Mouse (Mus musculus): ENCODE measurements around the gene Cmtm8.

The Cmtm8 gene

GRCm38 (mm10) chr9:114821548-114822289 is 22.2 kb downstream of the Cmtm8 start:
- DNase-seq (ENCODE audit: low read depth): no peak

GRCm38 (mm10) chr9:114818918-114819317 is 25.0 kb downstream of the Cmtm8 start:
- no peak for DNase-seq (ENCODE audit: low read depth)

- no peak for DNase-seq (ENCODE audit: low read depth)
Measured at GRCm38 (mm10) chr9:114817012-114817411, 26.9 kb downstream of the Cmtm8 start.

- DNase-seq (ENCODE audit: low read depth): no peak
Measured at GRCm38 (mm10) chr9:114816121-114816520, 27.8 kb downstream of the Cmtm8 start.

GRCm38 (mm10) chr9:114815315-114815714 is 28.6 kb downstream of the Cmtm8 start:
- DNase-seq (ENCODE audit: low read depth): peak; percentile 79

GRCm38 (mm10) chr9:114812001-114812400 is 32.0 kb downstream of the Cmtm8 start:
- DNase-seq (ENCODE audit: low read depth): peak; percentile 73

GRCm38 (mm10) chr9:114810837-114811236 is 33.1 kb downstream of the Cmtm8 start:
- no peak for DNase-seq (ENCODE audit: low read depth)

GRCm38 (mm10) chr9:114808671-114809070 is 35.3 kb downstream of the Cmtm8 start:
- DNase-seq (ENCODE audit: low read depth): no peak

- no peak for DNase-seq (ENCODE audit: low read depth)
Measured at GRCm38 (mm10) chr9:114807261-114807660, 36.7 kb downstream of the Cmtm8 start.

- DNase-seq (ENCODE audit: low read depth): no peak
Measured at GRCm38 (mm10) chr9:114805151-114805671, 38.7 kb downstream of the Cmtm8 start.

- no peak for DNase-seq (ENCODE audit: low read depth)
Measured at GRCm38 (mm10) chr9:114802191-114802590, 41.8 kb downstream of the Cmtm8 start.

GRCm38 (mm10) chr9:114801301-114801700 is 42.7 kb downstream of the Cmtm8 start:
- no peak for DNase-seq (ENCODE audit: low read depth)

GRCm38 (mm10) chr9:114799498-114800107 is 44.4 kb downstream of the Cmtm8 start:
- no peak for DNase-seq (ENCODE audit: low read depth)

GRCm38 (mm10) chr9:114798845-114799244 is 45.1 kb downstream of the Cmtm8 start:
- DNase-seq (ENCODE audit: low read depth): no peak

GRCm38 (mm10) chr9:114797329-114798004 is 46.5 kb downstream of the Cmtm8 start:
- DNase-seq (ENCODE audit: low read depth): peak; percentile 77

GRCm38 (mm10) chr9:114796473-114797050 is 47.4 kb downstream of the Cmtm8 start:
- no peak for DNase-seq (ENCODE audit: low read depth)

GRCm38 (mm10) chr9:114794491-114794890 is 49.5 kb downstream of the Cmtm8 start:
- DNase-seq (ENCODE audit: low read depth): no peak

GRCm38 (mm10) chr9:114793764-114794295 is 50.1 kb downstream of the Cmtm8 start:
- DNase-seq (ENCODE audit: low read depth): peak; percentile 66

- DNase-seq (ENCODE audit: low read depth): no peak
Measured at GRCm38 (mm10) chr9:114789989-114790388, 54.0 kb downstream of the Cmtm8 start.

GRCm38 (mm10) chr9:114789557-114789956 is 54.4 kb downstream of the Cmtm8 start:
- peak; percentile 61 for DNase-seq (ENCODE audit: low read depth)

- DNase-seq (ENCODE audit: low read depth): peak; percentile 72
Measured at GRCm38 (mm10) chr9:114788697-114789096, 55.3 kb downstream of the Cmtm8 start.

GRCm38 (mm10) chr9:114787716-114788115 is 56.2 kb downstream of the Cmtm8 start:
- peak; percentile 68 for DNase-seq (ENCODE audit: low read depth)
